Mouse (Mus musculus) CH12.LX (cell line): ENCODE data around the gene Krt19.

Source experiments
- CTCF ChIP-seq, 2 experiments: IDR thresholded peaks in 1 of 2; conservative IDR thresholded peaks in 1 of 2; 2 replicates each; pipeline ENCODE4 v1.5.1; 2011 to 2012; ENCODE audit warnings: low read depth in 2 of 2, low read length in 2 of 2, improper control_type of control experiment in 1 of 2, inconsistent platforms in 1 of 2, mild to moderate bottlenecking in 1 of 2, moderate library complexity in 1 of 2
- POLR2A ChIP-seq: IDR thresholded peaks from 2 replicates; pipeline ENCODE4 v1.6.1; 2011; ENCODE audit warnings: low read depth, mild to moderate bottlenecking, improper control_type of control experiment, low read length
- ZKSCAN1 ChIP-seq: IDR thresholded peaks from 2 replicates; pipeline ENCODE4 v1.6.1; 2012; ENCODE audit warnings: low read depth, inconsistent platforms, low read length, improper control_type of control experiment, borderline replicate concordance

GRCm38 (mm10) chr11:100155497-100156255, 7.2 kb upstream of the Krt19 start:
- no peak for TF ChIP-seq CTCF (conservative IDR thresholded peaks at IDR 0.05 in 1 of 2, IDR thresholded peaks at IDR 0.05 in 1 of 2; ENCODE audit: low read depth in 2 of 2, low read length in 2 of 2)
- no peak for TF ChIP-seq POLR2A
- no peak for TF ChIP-seq ZKSCAN1
